Mouse (Mus musculus): ENCODE measurements at regions not wholly inside any gene's neighbourhood (a gene's known extent, or its start where the extent isn't known, plus 50 kb on each side); places are given as distances from the start of the nearest gene placed in this dataset.

DNA sequence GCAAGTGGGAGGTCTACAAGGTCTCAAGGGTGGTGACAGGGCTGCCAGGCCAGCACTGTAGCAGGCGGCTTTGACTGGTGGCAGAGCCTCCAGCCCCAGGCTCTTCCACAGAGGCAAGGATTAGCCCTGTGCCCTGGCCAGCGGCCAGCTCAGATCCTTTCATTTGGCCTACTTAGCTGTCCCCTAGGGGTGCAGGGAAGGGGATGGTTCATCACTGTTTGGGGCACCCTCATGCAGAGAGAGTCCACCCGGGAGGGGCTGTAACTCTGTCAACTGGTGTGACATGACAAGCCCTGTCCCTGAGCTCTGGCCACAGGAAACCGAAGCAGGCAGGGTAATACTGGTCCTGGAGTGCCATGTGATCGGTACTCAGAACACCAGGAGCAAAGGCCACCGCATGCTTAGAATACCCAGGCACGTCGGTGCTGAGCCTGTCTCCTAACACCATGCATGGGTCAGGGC is 378.4 kb downstream of the Zfp536 start:
- no peak for ATAC-seq (replicated peaks; ENCODE audit: insufficient number of reproducible peaks, low FRiP score, low TSS enrichment, poor library complexity, severe bottlenecking)

DNA sequence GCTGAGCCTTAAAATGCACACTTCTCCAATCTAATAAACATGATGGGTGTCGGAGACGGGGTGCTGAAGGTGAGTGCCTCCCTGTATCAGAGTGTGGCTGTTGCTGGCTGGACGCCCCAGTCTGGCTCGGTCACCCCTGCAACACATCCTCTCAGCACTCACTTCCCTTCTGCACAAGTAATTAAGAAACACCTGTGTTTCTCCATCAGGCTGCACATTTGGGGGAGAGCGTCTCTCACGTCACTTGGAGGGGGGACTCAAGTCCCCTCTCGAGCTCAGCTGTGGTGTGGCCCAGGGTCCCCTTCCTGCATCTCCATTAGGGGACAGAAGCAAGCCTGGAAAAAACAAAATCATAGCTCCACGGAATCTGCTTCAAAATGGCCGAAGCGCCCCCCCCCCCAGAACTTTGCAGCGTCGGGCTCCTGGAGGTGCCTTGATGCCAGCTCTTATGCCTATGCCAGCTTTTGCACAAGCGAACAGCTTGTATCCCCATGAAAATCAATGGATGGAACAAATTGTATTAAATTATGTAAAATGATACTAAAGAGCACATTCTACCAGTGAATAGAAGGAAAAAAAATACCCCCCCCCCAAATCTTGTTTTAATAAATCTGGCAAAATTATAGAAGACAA is 377.4 kb downstream of the Zfp536 start:
- ATAC-seq (replicated peaks; ENCODE audit: insufficient number of reproducible peaks, low FRiP score, low TSS enrichment, poor library complexity, severe bottlenecking), result no peak

DNA sequence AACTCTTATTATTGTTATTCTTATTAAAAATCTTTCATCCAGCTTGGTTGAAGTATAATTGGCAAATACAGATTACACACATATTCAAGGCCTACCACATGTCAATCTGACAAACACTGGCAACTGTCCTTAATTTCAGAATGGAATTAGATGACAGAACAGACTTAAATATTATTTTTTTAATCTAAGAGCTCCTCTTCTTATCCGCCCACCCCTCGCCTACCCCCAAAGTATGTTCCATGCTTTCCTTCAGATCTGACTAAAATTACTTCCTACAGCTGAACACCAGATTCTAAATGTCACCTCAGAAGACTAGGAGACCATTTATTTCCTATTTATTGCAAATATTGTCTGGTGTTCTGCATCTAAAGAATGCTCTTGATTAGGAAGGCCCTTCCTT is 370.0 kb downstream of the Zfp536 start:
- ATAC-seq (replicated peaks; ENCODE audit: insufficient number of reproducible peaks, low FRiP score, low TSS enrichment, poor library complexity, severe bottlenecking), result no peak

DNA sequence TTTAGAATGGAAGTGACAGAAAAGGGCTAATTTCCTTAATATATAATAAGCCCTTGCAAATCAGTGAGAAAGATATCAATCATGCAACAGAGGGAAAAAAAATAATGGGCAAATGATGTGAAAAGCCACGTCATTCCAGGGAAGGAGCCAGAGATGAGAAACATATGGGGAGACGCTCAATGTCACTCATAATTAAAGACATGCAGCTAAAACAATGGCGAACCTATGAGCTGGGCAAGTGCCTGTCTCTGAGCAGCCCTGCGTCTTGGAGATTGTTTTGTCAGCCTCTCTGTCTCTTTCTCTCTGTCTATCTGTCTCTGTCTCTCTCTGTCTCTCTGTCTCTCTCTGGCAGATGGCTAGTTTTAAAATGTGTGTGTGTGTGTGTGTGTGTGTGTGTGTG is 360.1 kb downstream of the Zfp536 start:
- ATAC-seq (replicated peaks; ENCODE audit: insufficient number of reproducible peaks, low FRiP score, low TSS enrichment, poor library complexity, severe bottlenecking), result no peak

DNA sequence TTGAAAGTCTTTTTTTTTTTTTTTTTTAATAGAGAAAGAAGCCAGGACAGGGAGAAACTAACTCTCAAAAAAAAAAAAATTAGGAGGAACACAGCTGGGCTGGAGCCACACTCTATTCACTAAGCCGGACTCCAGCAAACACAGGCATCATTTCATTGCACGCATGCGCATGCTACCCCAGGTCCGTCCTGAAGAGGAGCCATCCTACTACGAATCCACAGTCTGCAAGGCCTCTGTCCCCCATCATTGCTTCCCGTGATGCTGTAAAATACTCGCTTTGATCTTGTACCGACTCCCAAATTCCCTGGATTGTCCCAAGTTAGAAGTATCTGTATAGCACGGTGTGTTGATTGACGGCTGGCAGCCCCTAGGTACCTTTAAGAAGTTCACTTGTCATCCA is 351.7 kb downstream of the Zfp536 start:
- no peak for ATAC-seq (replicated peaks; ENCODE audit: insufficient number of reproducible peaks, low FRiP score, low TSS enrichment, poor library complexity, severe bottlenecking)
